Mouse (Mus musculus) C2C12 (cell line): ENCODE measurements around the gene Acvrl1.

Experiments
- CEBPB ChIP-seq: IDR thresholded peaks from one replicate; pipeline ENCODE4 v1.6.1; 2011; ENCODE audit warnings: low read depth, mild to moderate bottlenecking, control low read depth, moderate library complexity
- CTCF ChIP-seq: IDR thresholded peaks from one replicate; pipeline ENCODE4 v1.5.1; 2011; ENCODE audit not compliant: control insufficient read depth, insufficient read depth, insufficient read length
- FOSL1 ChIP-seq: IDR thresholded peaks from one replicate; pipeline ENCODE4 v1.8.0; 2011; ENCODE audit warnings: mild to moderate bottlenecking, low read length; ENCODE audit not compliant: poor library complexity, insufficient read depth, severe bottlenecking
- MAX ChIP-seq: IDR thresholded peaks from one replicate; pipeline ENCODE4 v1.6.1; 2011; ENCODE audit warnings: mild to moderate bottlenecking, control low read depth
- MYOD1 ChIP-seq: IDR thresholded peaks from one replicate; pipeline ENCODE4 v1.6.1; 2011; ENCODE audit warnings: low read depth; ENCODE audit not compliant: control insufficient read depth, insufficient read length
- MYOG ChIP-seq: IDR thresholded peaks from one replicate; pipeline ENCODE4 v1.6.1; 2011; ENCODE audit not compliant: control insufficient read depth, insufficient read length; ENCODE audit errors: extremely low read depth
- USF1 ChIP-seq: IDR thresholded peaks from one replicate; pipeline ENCODE4 v1.6.1; 2011; ENCODE audit warnings: low read depth, mild to moderate bottlenecking, control low read depth, moderate library complexity

DNA sequence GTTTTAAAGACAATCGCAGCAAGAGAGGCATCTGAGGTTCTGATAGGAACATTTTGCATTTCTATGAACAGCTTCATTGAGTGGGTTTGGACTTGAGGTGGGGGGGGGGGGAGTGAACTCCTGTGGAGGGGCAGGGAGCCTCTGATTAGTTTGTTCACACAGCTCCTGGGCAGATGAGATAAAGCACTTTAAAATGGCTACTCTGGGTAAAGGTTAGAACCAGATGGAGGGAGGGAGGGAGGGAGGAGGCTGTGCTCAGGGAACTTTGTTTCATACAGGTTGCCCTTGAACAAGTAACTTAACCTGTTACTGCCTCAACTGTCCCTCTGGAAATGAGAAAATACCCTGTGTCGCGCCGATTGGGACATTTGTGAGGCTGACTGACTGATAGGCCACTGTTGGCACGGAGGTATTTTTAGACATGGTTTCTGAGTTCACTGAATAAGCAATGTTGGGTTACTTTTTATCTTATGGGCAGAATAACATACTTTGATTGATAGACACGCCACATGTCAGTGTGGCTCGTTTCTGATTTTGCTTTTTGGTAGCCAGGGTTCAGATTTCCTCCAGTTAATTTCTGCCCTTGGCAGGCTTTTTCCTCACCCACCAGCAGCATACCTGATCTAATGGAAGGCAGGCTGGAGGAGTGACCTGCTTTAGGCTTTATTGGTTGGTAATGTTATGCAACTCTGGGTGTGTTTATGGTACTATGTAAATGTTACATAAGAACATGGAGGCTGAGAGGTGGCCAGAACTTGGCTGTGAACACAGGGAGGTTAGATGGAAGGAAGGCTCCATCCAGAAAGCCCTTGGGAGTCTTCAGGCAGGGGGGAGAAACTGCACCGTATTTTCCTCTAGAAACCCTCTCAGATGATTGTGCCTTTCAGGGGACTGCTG, 48.7 kb downstream of the Acvrl1 start:
- TF ChIP-seq CTCF (no peak), MAX (no peak), USF1 (no peak), CEBPB (no peak), MYOD1 (no peak), MYOG (no peak), FOSL1 (no peak)
